Mouse (Mus musculus) small intestine, adult 2 months (tissue): ENCODE measurements around the gene Zfp36. TPM values are rescaled to one million over a fixed set of nuclear protein-coding genes. Genes with fewer than 3 reads are reported as not detected.

Source experiments
- H3K27ac ChIP-seq: fragments of 200-500 bp; 2 replicates; pipeline ENCODE4 v1.5.1; 2012; ENCODE audit warnings: low read depth, low read length, control low read depth, inconsistent platforms; ENCODE audit not compliant: insufficient read depth
- H3K27me3 ChIP-seq: fragments of 200-500 bp; 2 replicates; pipeline ENCODE4 v1.6.1; 2012; ENCODE audit warnings: mild to moderate bottlenecking, moderate library complexity, low read length, inconsistent platforms; ENCODE audit not compliant: control insufficient read depth, insufficient read depth
- H3K36me3 ChIP-seq: fragments of 200-500 bp; 2 replicates; pipeline ENCODE4 v1.6.1; 2012; ENCODE audit warnings: mild to moderate bottlenecking, low read length, control low read depth, inconsistent platforms; ENCODE audit not compliant: control insufficient read depth, insufficient read depth
- H3K4me1 ChIP-seq: fragments of 200-500 bp; 2 replicates; pipeline ENCODE4 v1.6.1; 2012; ENCODE audit warnings: low read length, inconsistent platforms, mixed read lengths; ENCODE audit not compliant: control insufficient read depth, insufficient read depth, insufficient read length
- H3K4me3 ChIP-seq: fragments of 200-500 bp; 2 replicates; pipeline ENCODE4 v1.5.1; 2012; ENCODE audit warnings: low read depth, mild to moderate bottlenecking, control low read depth, inconsistent platforms, low read length, moderate library complexity
- CTCF ChIP-seq: fragments of 200-500 bp; IDR thresholded peaks from 2 replicates; pipeline ENCODE4 v1.5.1; 2012; ENCODE audit warnings: low read depth, mild to moderate bottlenecking, control low read depth, inconsistent platforms, low read length, moderate library complexity, mixed read lengths; ENCODE audit not compliant: insufficient replicate concordance, insufficient read length; ENCODE audit errors: extremely low read depth
- POLR2A ChIP-seq: fragments of 200-500 bp; IDR thresholded peaks from 2 replicates; pipeline ENCODE4 v1.6.1; 2012; ENCODE audit warnings: low read depth, mild to moderate bottlenecking, control low read depth, inconsistent platforms, low read length, moderate library complexity
- WGBS: fragments of 180-500 bp; shearing (Covaris S2); methylation state at CpG from one replicate; pipeline ENCODE4 v1.1.7; 2018; 5-methylcytosine and 5-hydroxymethylcytosine counted together
- polyA plus RNA-seq: library from polyadenylated mRNA; depleted of rRNA; stranded (reverse); fragments of >200 nt; gene quantifications from 2 replicates; pipeline ENCODE4 v1.2.3, GENCODE M21; 2012

Gene Zfp36
- polyA plus RNA-seq, 1 experiment, result 196 TPM

DNA sequence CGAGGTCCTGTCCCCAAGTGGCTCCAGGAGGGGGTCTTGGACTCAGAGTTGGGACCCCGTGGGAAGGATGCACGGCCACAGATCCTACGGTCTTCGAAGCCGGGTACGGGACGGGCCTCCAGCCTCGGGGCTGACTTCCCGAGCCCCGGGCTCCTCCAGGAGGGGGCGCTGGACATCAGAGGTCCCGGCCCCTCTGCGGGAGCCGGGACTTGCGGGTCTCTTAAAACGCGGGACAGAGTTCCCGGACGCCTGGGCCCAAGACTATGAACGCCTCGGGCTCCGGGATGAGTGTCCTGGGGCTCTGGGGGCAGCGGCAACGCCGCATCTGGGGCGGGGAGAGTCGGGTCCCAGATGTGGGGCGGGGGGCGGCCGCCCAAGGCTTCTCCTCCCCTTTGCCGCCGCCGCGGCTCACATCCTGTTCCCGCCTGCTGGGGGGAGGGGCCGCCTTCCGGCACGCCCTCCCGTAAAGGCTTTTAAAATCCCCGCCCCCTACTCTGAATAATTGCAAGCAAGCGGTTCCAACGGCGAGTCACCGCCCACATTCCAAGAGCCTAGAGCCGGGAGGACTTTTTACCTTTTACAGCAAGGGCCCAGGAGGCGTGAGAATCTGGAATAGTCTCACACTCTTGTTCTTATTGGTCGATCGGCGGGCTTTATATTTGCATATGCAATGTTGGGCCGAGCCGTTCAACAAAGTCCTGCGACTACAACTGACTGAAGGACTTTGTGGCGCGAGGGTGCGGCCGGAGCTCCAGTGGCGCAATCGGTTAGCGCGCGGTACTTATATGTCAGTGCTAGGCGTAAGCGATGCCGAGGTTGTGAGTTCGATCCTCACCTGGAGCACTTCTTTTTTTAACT lies 7.6 kb downstream of the Zfp36 start, which contains the start of gene Plekhg2:
Plekhg2 (minus strand) TSS at position 349 of the 858 bp plus-strand sequence.
- WGBS, result under 1% methylated on average over 65 of the region's 66 CpGs
- Histone ChIP-seq H3K4me3 (peak within 1 kb of the TSS; percentile 80), H3K27ac (peak within 1 kb of the TSS; percentile 88), H3K36me3 (peaks cover 15% of the 10 kb centered on the region), H3K27me3 (no peaks in the 10 kb centered on the region), H3K4me1 (peaks cover 3% of the 10 kb centered on the region)
- peak; percentile 61; the same call in 1 of the 2 replicates for TF ChIP-seq POLR2A
- peak; percentile 70 for TF ChIP-seq CTCF

DNA sequence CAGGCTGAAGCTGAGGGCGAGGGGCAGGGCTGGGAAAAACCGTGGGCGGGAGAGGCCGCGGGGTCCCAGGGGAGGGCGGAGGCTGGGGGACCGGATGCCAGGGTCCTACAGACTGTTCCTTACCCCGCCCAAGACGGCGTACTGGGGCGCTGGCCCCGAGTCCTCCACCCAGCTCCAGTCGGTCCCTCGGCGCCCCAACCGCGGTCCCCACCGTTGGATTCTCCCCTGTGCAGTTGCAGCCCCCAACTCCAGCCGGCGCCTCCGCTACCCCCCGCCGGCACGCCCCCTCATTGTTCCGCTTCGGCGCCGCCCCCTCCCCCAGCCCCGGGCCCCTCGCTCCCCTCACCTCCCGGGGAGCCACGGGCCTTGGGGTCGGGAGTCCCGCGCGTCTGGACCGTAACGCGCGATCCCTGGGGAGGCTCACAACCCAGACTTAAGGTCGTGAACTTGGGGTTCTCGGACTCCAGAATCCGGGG lies 8.5 kb downstream of the Zfp36 start:
- Histone ChIP-seq H3K27ac (peak overlapping the region; percentile 81), H3K4me3 (peak overlapping the region; percentile 80), H3K36me3 (peaks cover 9% of the 10 kb centered on the region; the same call in 1 of the 2 replicates), H3K4me1 (peaks cover 3% of the 10 kb centered on the region), H3K27me3 (no peaks in the 10 kb centered on the region)
- WGBS, result 2% methylated on average over 41 of the region's 43 CpGs
- no peak; the same call in 1 of the 2 replicates for TF ChIP-seq POLR2A
- TF ChIP-seq CTCF, result no peak

- 5% methylated on average over 11 of the region's 11 CpGs for WGBS
- TF ChIP-seq CTCF (no peak), POLR2A (no peak)
- Histone ChIP-seq H3K36me3 (peaks cover 9% of the 10 kb centered on the region; the same call in 1 of the 2 replicates), H3K4me1 (peaks cover 3% of the 10 kb centered on the region), H3K27me3 (no peaks in the 10 kb centered on the region), H3K27ac (peak overlapping the region; percentile 62), H3K4me3 (peak overlapping the region; percentile 80)
Measured at GRCm38 (mm10) chr7:28370977-28371513, 9.0 kb downstream of the Zfp36 start.

DNA sequence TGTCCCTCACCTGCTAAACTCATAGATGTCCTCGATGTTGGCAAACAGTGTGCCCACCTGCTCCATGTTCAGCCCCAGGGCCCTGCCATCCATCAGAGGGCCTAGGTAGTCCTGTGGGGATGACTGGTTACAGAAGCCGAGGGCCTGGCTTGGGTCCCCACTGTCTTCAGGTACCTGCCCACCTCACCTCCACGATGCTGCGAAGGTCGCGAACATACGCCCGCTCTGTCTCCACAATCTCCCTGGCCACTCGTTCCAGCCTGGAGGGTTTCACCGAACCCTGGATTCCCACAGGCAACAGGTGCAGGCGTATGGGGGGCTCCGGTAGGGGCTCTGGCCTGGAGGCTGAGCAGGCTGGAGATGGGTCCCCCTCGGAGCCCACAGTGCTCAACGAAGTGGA lies 10.0 kb downstream of the Zfp36 start:
- 93% methylated on average over 14 of the region's 14 CpGs for WGBS
- TF ChIP-seq POLR2A, result no peak
- no peak for TF ChIP-seq CTCF
- Histone ChIP-seq H3K4me3 (no peak overlapping the region), H3K36me3 (peaks cover 9% of the 10 kb centered on the region; the same call in 1 of the 2 replicates), H3K27ac (no peak overlapping the region), H3K4me1 (peaks cover 3% of the 10 kb centered on the region), H3K27me3 (no peaks in the 10 kb centered on the region)

DNA sequence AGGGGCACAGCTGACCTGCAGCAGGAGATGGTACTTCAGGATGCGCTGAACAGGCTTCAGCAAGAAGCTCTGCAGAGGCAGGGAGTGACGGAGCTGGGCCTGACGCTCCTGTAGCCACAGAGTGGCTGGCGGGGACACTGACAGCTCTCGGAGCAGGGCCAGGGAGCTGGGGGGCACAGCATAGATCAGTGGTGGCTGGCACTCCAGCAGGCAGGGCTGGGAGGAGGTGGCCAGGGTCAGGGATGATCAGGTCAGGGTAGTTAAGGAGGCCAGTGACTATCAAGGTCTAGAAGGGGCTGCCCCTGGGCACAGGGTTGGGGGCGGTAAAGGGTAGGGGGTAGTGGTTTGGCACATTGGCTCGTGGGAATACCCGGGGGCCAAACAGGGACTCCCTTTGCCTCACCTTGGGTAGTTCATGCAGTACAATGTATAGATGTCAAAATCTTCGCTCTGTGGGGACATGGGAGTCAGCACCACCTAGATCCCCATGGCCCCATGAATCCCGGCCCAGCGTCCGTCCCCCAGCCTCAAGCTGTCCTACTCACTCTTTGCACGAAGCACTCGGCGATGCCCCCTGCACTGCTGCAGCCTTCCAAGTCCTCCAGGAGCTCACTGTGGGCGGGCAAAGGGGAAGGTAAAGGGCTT lies 11.7 kb downstream of the Zfp36 start:
- H3K4me3 ChIP-seq, result no peak overlapping the region
- peaks cover 15% of the 10 kb centered on the region for H3K36me3 ChIP-seq
- H3K27me3 ChIP-seq, result no peaks in the 10 kb centered on the region
- 93% methylated on average over 16 of the region's 16 CpGs for WGBS
- H3K27ac ChIP-seq, result no peak overlapping the region
- TF ChIP-seq CTCF (no peak), POLR2A (no peak)
- no peaks in the 10 kb centered on the region; the same call in none of the 2 replicates for H3K4me1 ChIP-seq

- Histone ChIP-seq H3K4me3 (no peak overlapping the region), H3K4me1 (no peaks in the 10 kb centered on the region; the same call in none of the 2 replicates), H3K27ac (no peak overlapping the region), H3K27me3 (no peaks in the 10 kb centered on the region), H3K36me3 (peaks cover 15% of the 10 kb centered on the region)
- 93% methylated on average over 16 of the region's 16 CpGs for WGBS
- TF ChIP-seq POLR2A, result no peak
- no peak for TF ChIP-seq CTCF
Measured at GRCm38 (mm10) chr7:28367663-28368275, 12.3 kb downstream of the Zfp36 start.
